Mouse (Mus musculus): ENCODE data around the gene Castor1. TPM values are rescaled to one million over a fixed set of nuclear protein-coding genes. Genes with fewer than 3 reads are reported as not detected.

Castor1 gene
- polyA plus RNA-seq, 1 experiment from 2014 or later: 1.5 TPM

- no peak overlapping the region for H3K27ac ChIP-seq (replicated peaks)
- no peaks in the 10 kb centered on the region for H3K36me3 ChIP-seq (replicated peaks)
- no peak for ATAC-seq (ENCODE audit: insufficient read depth)
- H3K9ac ChIP-seq: no peak overlapping the region
- H3K4me3 ChIP-seq (replicated peaks): no peak overlapping the region
- WGBS (ENCODE audit: insufficient replicate concordance): 78% methylated on average over 3 of the region's 3 CpGs
- no peaks in the 10 kb centered on the region for H3K9me3 ChIP-seq (replicated peaks)
- no peaks in the 10 kb centered on the region for H3K27me3 ChIP-seq
- H3K4me2 ChIP-seq: no peak overlapping the region
- H3K4me1 ChIP-seq (replicated peaks): peaks cover 31% of the 10 kb centered on the region
These were observed 31.1 kb downstream of the Castor1 start for GRCm38 (mm10) chr11:4249151-4249550.

DNA sequence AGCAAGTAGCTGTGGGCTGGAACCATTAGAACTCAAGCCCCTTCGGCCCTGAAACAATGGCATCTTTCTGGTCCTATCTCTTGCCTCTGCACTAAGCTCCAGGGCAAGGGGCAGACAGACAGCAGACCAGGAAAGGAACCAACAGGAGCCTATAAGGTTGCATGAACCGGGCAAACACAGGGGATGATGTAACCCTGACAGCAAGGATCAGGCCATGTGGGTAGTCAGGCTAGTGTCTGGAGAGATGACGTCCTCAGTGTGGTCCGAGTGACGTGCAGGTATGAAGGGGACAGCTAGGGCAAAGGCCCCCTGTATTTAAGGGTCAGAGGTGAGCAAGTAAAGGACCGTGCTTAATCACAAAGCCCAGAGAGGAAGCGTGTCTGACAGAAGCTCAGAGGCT, 32.3 kb downstream of the Castor1 start:
- Histone ChIP-seq H3K9ac (no peak overlapping the region), H3K4me2 (no peak overlapping the region)

DNA sequence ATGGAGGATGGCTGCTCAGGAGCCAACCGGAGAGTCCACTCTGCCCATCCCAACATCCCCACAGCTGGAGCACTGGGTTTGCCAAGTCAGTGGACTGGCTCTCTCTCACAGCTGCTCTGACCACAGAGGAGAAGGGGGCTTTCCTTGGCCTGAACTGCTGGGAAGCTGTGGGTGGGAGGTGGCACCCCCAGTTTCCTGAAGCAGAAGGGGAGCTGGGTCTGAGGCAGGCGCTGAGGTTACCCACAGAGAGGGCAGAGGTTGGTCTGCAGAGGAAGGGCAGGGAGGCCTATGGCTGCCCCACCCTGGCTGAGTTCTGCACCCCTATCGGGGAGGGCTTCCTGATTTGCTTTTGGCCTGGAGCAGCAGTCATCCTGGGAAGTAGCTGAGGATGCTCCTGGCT, 33.4 kb downstream of the Castor1 start:
- H3K27me3 ChIP-seq: no peaks in the 10 kb centered on the region
- H3K4me1 ChIP-seq (replicated peaks): peaks cover 13% of the 10 kb centered on the region
- 27% methylated on average over 3 of the region's 3 CpGs for WGBS (ENCODE audit: insufficient replicate concordance)
- no peak overlapping the region for H3K4me2 ChIP-seq
- no peak overlapping the region for H3K27ac ChIP-seq (replicated peaks)
- no peak overlapping the region for H3K4me3 ChIP-seq (replicated peaks)
- H3K36me3 ChIP-seq (replicated peaks): no peaks in the 10 kb centered on the region
- H3K9me3 ChIP-seq (replicated peaks): no peaks in the 10 kb centered on the region
- ATAC-seq (ENCODE audit: insufficient read depth): peak; percentile 19; the same call in 1 of the 2 replicates
- no peak overlapping the region for H3K9ac ChIP-seq

More for the DNA sequence above, 32.3 kb downstream of the Castor1 start:
- Histone ChIP-seq H3K4me1 (replicated peaks) (peaks cover 23% of the 10 kb centered on the region), H3K9me3 (replicated peaks) (no peaks in the 10 kb centered on the region), H3K27ac (replicated peaks) (no peak overlapping the region), H3K27me3 (no peaks in the 10 kb centered on the region), H3K36me3 (replicated peaks) (no peaks in the 10 kb centered on the region), H3K4me3 (replicated peaks) (no peak overlapping the region)
- peak; percentile 77 for ATAC-seq (ENCODE audit: insufficient read depth)
- 48% methylated on average over 7 of the region's 7 CpGs for WGBS (ENCODE audit: insufficient replicate concordance)

- no peaks in the 10 kb centered on the region for H3K9me3 ChIP-seq (replicated peaks)
- H3K4me1 ChIP-seq (replicated peaks): peaks cover 21% of the 10 kb centered on the region
- no peaks in the 10 kb centered on the region for H3K27me3 ChIP-seq
- ATAC-seq (ENCODE audit: insufficient read depth): no peak
- H3K9ac ChIP-seq: no peak overlapping the region
- 43% methylated on average over 2 of the region's 2 CpGs for WGBS (ENCODE audit: insufficient replicate concordance)
- no peak overlapping the region for H3K4me3 ChIP-seq (replicated peaks)
- H3K36me3 ChIP-seq (replicated peaks): no peaks in the 10 kb centered on the region
- no peak overlapping the region for H3K4me2 ChIP-seq
- H3K27ac ChIP-seq (replicated peaks): no peak overlapping the region
These were observed 34.9 kb downstream of the Castor1 start for GRCm38 (mm10) chr11:4252886-4253285.

- Histone ChIP-seq H3K27me3 (no peaks in the 10 kb centered on the region), H3K4me3 (replicated peaks) (no peak within 1 kb of the TSS), H3K9me3 (replicated peaks) (no peaks in the 10 kb centered on the region), H3K4me2 (no peak within 1 kb of the TSS), H3K36me3 (replicated peaks) (no peaks in the 10 kb centered on the region), H3K9ac (no peak within 1 kb of the TSS), H3K27ac (replicated peaks) (no peak within 1 kb of the TSS), H3K4me1 (replicated peaks) (peaks cover 32% of the 10 kb centered on the region)
- 50% methylated on average over 11 of the region's 11 CpGs for WGBS (ENCODE audit: insufficient replicate concordance)
- no peak for ATAC-seq (ENCODE audit: insufficient read depth)
These were observed 39.0 kb downstream of the Castor1 start, which contains the start of gene Lif for GRCm38 (mm10) chr11:4256846-4257607. Gene Lif (plus strand): TSS chr11:4257557.

GRCm38 (mm10) chr11:4257756-4258155, 39.7 kb downstream of the Castor1 start:
- WGBS (ENCODE audit: insufficient replicate concordance): 61% methylated on average over 5 of the region's 5 CpGs
- Histone ChIP-seq H3K36me3 (replicated peaks) (no peaks in the 10 kb centered on the region), H3K27ac (replicated peaks) (no peak overlapping the region), H3K9ac (no peak overlapping the region), H3K9me3 (replicated peaks) (no peaks in the 10 kb centered on the region), H3K4me2 (no peak overlapping the region), H3K4me3 (replicated peaks) (no peak overlapping the region), H3K27me3 (peaks cover 5% of the 10 kb centered on the region; the same call in 1 of the 2 replicates), H3K4me1 (replicated peaks) (peaks cover 35% of the 10 kb centered on the region)
- no peak for ATAC-seq (ENCODE audit: insufficient read depth)

DNA sequence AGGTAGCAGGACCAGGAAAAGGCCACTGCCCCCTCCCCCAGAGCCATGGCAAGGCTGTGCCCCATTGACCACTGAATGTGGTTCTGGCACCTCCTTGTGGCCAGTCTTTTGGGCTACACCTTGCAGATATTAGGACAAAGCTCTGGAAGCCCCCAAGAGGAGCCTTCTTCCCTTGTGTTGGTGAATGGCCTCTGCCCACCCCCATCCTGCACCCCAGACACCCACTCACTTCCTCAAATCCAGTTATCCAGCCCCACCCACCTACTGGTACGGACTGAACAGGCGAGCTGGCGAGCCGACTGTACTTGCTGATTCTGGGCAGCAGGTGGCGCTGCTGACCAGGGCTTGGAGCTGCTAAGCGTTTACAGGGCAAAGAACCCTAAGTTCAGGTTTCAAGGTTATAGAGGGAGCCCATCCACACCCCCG, 40.6 kb downstream of the Castor1 start:
- Histone ChIP-seq H3K4me1 (replicated peaks) (peaks cover 37% of the 10 kb centered on the region), H3K9ac (no peak overlapping the region), H3K36me3 (replicated peaks) (no peaks in the 10 kb centered on the region), H3K9me3 (replicated peaks) (no peaks in the 10 kb centered on the region), H3K27me3 (peaks cover 8% of the 10 kb centered on the region), H3K27ac (replicated peaks) (no peak overlapping the region), H3K4me2 (peak overlapping the region; percentile 50), H3K4me3 (replicated peaks) (no peak overlapping the region)
- under 1% methylated on average over 7 of the region's 7 CpGs for WGBS (ENCODE audit: insufficient replicate concordance)
- peak; percentile 60 for ATAC-seq (ENCODE audit: insufficient read depth)

DNA sequence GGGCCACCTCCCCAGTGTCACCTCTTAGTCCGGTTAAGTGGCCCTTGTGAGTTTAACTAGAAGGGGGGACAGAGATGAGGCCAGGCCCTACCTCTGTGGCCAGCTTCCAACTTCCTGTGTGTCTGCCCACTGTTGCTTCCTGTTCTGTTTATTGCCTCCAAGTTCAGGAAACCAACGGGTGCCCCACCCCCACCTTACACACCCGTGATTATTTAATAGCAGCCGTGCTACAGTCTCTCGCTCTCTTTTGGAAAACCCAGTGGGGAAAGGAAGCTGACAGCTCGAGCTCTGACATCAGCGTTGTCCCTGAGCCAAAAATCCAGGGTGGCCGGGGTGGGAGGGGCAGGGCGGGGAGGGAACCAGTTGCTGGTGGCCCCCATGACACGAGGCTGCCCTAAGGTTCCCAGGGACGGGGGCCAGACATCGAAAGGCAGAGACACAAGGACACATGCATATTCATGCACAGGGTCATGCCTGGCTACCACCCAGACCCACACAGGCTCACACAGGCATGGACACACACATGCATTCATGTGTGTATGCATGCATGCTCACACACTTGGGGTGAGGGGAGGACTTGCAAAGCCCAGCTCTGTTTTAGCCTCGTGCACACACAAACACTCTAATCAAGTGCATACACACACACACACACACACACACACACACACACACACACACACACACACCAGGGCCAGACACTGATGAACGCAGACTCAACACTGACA, 42.6 kb downstream of the Castor1 start:
- peaks cover 37% of the 10 kb centered on the region for H3K4me1 ChIP-seq (replicated peaks)
- H3K9ac ChIP-seq: no peak overlapping the region
- no peak overlapping the region for H3K27ac ChIP-seq (replicated peaks)
- H3K9me3 ChIP-seq (replicated peaks): no peaks in the 10 kb centered on the region
- no peak for ATAC-seq (ENCODE audit: insufficient read depth)
- 13% methylated on average over 14 of the region's 14 CpGs for WGBS (ENCODE audit: insufficient replicate concordance)
- no peaks in the 10 kb centered on the region for H3K36me3 ChIP-seq (replicated peaks)
- no peak overlapping the region for H3K4me3 ChIP-seq (replicated peaks)
- peaks cover 28% of the 10 kb centered on the region for H3K27me3 ChIP-seq
- H3K4me2 ChIP-seq: peak overlapping the region; percentile 44

- no peak overlapping the region for H3K9ac ChIP-seq
- no peaks in the 10 kb centered on the region for H3K9me3 ChIP-seq (replicated peaks)
- H3K4me3 ChIP-seq (replicated peaks): no peak overlapping the region
- ATAC-seq (ENCODE audit: insufficient read depth): 0 out of 2 replicates have a peak, but pooled peaks have one; percentile 6
- H3K27me3 ChIP-seq: peaks cover 33% of the 10 kb centered on the region
- peaks cover 39% of the 10 kb centered on the region for H3K4me1 ChIP-seq (replicated peaks)
- no peaks in the 10 kb centered on the region for H3K36me3 ChIP-seq (replicated peaks)
- peak overlapping the region; percentile 44; the same call in 1 of the 2 replicates for H3K4me2 ChIP-seq
- WGBS (ENCODE audit: insufficient replicate concordance): 26% methylated on average over 7 of the region's 7 CpGs
- H3K27ac ChIP-seq (replicated peaks): no peak overlapping the region
These were observed 43.1 kb downstream of the Castor1 start for GRCm38 (mm10) chr11:4261188-4261494.

DNA sequence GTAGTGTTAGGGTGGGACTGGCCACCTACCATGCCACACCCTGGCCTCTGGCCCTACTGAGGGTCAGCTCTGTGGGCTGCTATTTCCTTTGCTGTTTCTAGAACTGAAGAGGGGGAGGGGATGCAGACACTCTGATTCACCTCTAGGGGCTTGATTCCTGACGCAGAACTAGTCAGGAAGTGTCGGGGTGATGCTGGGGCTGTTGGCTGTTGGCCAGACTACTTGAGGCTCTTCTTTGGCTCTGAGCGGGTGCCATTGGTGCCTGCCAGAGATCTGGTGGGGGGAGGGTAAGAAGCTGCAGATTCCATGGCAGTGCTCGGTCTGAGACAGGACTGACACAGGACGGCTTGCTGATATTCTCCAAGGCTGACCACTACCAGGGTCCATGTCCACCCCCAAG, 43.9 kb downstream of the Castor1 start:
- WGBS (ENCODE audit: insufficient replicate concordance): 39% methylated on average over 5 of the region's 5 CpGs
- peaks cover 40% of the 10 kb centered on the region for H3K4me1 ChIP-seq (replicated peaks)
- H3K9ac ChIP-seq: no peak overlapping the region
- ATAC-seq (ENCODE audit: insufficient read depth): no peak
- no peak overlapping the region for H3K4me3 ChIP-seq (replicated peaks)
- no peak overlapping the region for H3K4me2 ChIP-seq
- H3K27me3 ChIP-seq: peaks cover 41% of the 10 kb centered on the region
- no peaks in the 10 kb centered on the region for H3K36me3 ChIP-seq (replicated peaks)
- no peaks in the 10 kb centered on the region for H3K9me3 ChIP-seq (replicated peaks)
- no peak overlapping the region for H3K27ac ChIP-seq (replicated peaks)

DNA sequence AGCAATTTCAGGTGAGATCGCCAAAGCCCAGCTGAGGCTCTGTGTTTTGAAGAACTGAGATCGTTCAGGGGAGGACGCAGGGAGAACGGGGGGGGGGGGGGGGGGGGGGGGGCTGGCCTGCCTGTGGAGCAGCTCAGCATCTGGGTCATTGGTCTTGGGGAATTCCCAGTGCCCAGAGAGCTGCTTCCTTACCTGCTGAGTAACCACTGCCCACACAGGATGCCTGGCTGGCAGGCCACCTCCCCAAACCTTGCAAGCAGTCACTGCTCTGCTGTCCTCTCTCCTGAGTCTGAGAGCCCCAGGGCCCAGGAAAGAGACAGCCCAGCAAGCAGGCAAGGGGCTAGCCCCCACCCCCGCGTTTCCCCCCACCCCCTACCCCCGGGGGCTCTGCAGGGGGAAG, 44.8 kb downstream of the Castor1 start:
- Histone ChIP-seq H3K27ac (replicated peaks) (no peak overlapping the region), H3K36me3 (replicated peaks) (no peaks in the 10 kb centered on the region), H3K9me3 (replicated peaks) (no peaks in the 10 kb centered on the region), H3K9ac (no peak overlapping the region), H3K4me3 (replicated peaks) (no peak overlapping the region), H3K4me1 (replicated peaks) (peaks cover 36% of the 10 kb centered on the region), H3K4me2 (no peak overlapping the region), H3K27me3 (peaks cover 50% of the 10 kb centered on the region)
- ATAC-seq (ENCODE audit: insufficient read depth): no peak
- 27% methylated on average over 7 of the region's 7 CpGs for WGBS (ENCODE audit: insufficient replicate concordance)
